Mouse (Mus musculus) erythroblast, embryonic 14.5 days (primary cell): ENCODE data around the gene Fkbp14.

Experiments used
- GATA1 ChIP-seq: IDR thresholded peaks from 2 replicates; pipeline ENCODE4 v1.6.1; 2012; ENCODE audit warnings: low read length, inconsistent platforms, mixed read lengths
- TAL1 ChIP-seq: IDR thresholded peaks from 3 replicates; pipeline ENCODE4 v1.6.1; 2012; ENCODE audit warnings: low read length, inconsistent platforms, mixed read lengths

DNA sequence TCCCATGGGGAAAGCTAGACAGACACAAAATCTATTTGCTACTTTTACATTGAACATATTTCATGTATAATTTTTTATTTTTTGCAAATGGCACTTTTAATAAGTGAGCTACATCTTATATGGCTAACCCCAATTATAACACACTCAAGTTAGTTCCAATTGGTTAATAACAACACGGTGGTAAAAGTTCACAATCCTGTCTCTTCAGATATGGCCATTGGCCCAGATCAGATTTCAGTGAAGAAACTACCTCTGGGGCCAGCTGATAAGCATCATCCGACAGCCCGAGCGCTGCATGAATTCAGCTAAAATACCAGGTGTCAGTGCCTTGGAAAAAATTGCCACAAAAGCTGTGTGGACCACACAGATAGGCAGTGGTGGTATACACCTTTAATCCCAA lies 9.4 kb downstream of the Fkbp14 start:
- no peak for TF ChIP-seq GATA1
- TF ChIP-seq TAL1: no peak
